Mouse (Mus musculus): ENCODE data around the gene Ccdc113. TPM values are rescaled to one million over a fixed set of nuclear protein-coding genes. Genes with fewer than 3 reads are reported as not detected.

The Ccdc113 gene
- polyA plus RNA-seq, 1 experiment from 2014 or later = 1.0 TPM

DNA sequence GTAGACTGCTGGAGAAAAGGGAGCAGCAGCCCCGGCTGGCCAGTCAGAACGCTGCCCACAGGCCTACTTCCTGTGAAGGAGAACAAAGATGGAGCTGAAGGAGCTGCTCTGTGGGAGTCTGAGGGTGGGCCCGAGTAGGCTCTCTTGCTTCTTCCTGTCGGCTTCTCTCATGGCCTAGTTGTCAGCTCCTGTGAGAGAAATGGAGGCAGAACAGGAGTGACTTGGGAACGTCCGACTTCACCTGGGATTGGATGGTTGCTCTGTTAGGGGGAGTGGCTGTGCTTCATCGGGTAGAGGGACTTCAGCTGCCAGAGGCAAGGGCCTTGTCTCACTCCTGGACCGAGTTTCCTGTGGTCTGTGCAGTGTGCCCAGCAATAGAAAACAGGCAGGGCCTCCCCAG lies 14.0 kb downstream of the Ccdc113 start:
- no peak overlapping the region for H3K4me3 ChIP-seq (ENCODE audit: low read length)
- H3K36me3 ChIP-seq (ENCODE audit: control insufficient read depth, insufficient read depth, low read length) = no peaks in the 10 kb centered on the region
- no peak overlapping the region for H3K9ac ChIP-seq (ENCODE audit: low read depth, low read length)
- no peaks in the 10 kb centered on the region for H3K4me1 ChIP-seq (ENCODE audit: control insufficient read depth, insufficient read depth, low read length)
- H3K4me2 ChIP-seq (replicated peaks; ENCODE audit: low read depth, low read length) = no peak overlapping the region
- no peak overlapping the region for H3K27ac ChIP-seq (ENCODE audit: low read depth, low read length)
- no peak for ATAC-seq (ENCODE audit: low FRiP score, low TSS enrichment)
- 66% methylated on average over 8 of the region's 8 CpGs for WGBS
- H3K27me3 ChIP-seq (ENCODE audit: control insufficient read depth, insufficient read depth, low read length) = no peaks in the 10 kb centered on the region
- H3K9me3 ChIP-seq (ENCODE audit: control insufficient read depth, low read length) = no peaks in the 10 kb centered on the region

DNA sequence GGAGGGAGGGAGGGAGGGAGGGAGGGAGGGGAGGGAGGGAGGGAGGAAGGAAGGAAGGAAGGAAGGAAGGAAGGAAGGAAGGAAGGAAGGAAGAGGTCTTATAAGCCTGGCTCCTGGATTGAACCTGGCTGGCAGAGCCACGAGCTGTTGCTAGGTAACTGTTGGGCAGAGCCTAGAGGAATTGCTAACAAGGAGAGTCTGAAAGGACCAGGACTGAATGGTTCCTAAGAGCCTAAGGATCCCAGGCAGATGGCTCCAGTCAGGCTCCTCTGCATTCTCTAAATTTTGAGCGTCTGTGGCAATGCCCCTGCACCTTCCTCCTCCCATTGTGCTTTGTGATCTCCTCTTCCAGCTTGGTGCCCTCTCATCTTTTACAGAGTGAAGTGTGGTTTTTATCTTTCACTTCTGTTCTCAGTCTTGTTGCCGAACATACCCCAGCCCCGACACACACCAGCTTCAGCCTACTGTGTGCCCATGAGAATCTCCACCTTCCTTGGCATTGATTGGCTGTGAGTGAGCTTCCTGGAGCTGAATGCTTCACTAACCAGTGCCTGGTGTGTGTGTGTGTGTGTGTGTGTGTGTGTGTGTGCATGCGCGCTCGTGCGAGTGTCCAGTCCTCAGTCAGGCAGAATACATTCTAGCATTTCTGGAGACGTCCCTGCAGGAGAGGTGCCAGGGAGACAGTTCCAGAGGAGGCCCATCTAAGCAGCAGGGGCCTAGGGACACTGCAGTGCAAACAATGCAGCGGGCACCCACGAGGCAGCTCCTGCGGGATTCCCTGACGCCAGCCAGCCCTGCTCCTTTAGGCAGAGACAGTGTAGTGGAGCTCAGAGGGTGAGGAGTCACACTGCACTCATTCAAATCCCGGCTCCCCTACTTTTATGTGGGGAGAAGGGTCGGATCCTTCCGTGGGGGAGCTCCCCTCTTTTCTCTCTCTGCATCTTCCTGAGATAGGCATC lies 16.3 kb downstream of the Ccdc113 start:
- no peak overlapping the region for H3K9ac ChIP-seq (ENCODE audit: low read depth, low read length)
- no peaks in the 10 kb centered on the region for H3K4me1 ChIP-seq (ENCODE audit: control insufficient read depth, insufficient read depth, low read length)
- H3K27me3 ChIP-seq (ENCODE audit: control insufficient read depth, insufficient read depth, low read length) = no peaks in the 10 kb centered on the region
- 0 out of 2 replicates have a peak, but pooled peaks have one; percentile 30 for ATAC-seq (ENCODE audit: low FRiP score, low TSS enrichment)
- 65% methylated on average over 16 of the region's 16 CpGs for WGBS
- H3K4me2 ChIP-seq (replicated peaks; ENCODE audit: low read depth, low read length) = no peak overlapping the region
- H3K9me3 ChIP-seq (ENCODE audit: control insufficient read depth, low read length) = no peaks in the 10 kb centered on the region
- no peak overlapping the region for H3K27ac ChIP-seq (ENCODE audit: low read depth, low read length)
- H3K4me3 ChIP-seq (ENCODE audit: low read length) = no peak overlapping the region
- H3K36me3 ChIP-seq (ENCODE audit: control insufficient read depth, insufficient read depth, low read length) = no peaks in the 10 kb centered on the region

DNA sequence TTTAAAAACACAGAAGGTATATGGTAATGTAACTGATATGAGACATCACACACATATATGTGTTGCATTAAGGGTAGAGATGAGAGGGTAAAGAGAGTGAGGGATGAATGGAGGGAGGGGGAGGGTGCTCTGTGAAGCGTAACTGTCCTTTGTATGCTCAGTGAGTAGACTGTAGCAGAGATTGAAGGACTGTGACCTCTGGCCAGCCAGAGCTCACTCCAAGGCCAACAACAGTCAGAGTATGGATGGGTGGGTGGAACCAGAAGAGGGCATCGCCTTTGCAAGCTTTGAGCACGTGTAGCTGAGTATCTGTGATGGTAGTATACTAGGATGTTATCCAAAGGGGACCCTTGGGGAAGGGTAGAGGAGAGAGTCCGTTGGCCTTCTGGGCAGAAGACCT lies 17.7 kb downstream of the Ccdc113 start:
- H3K9ac ChIP-seq (ENCODE audit: low read depth, low read length) = no peak overlapping the region
- no peak overlapping the region for H3K4me2 ChIP-seq (replicated peaks; ENCODE audit: low read depth, low read length)
- H3K27ac ChIP-seq (ENCODE audit: low read depth, low read length) = no peak overlapping the region
- H3K4me1 ChIP-seq (ENCODE audit: control insufficient read depth, insufficient read depth, low read length) = no peaks in the 10 kb centered on the region
- 62% methylated on average over 4 of the region's 4 CpGs for WGBS
- H3K9me3 ChIP-seq (ENCODE audit: control insufficient read depth, low read length) = no peaks in the 10 kb centered on the region
- no peaks in the 10 kb centered on the region for H3K27me3 ChIP-seq (ENCODE audit: control insufficient read depth, insufficient read depth, low read length)
- ATAC-seq (ENCODE audit: low FRiP score, low TSS enrichment) = peak; percentile 55; the same call in 1 of the 2 replicates
- H3K36me3 ChIP-seq (ENCODE audit: control insufficient read depth, insufficient read depth, low read length) = no peaks in the 10 kb centered on the region
- no peak overlapping the region for H3K4me3 ChIP-seq (ENCODE audit: low read length)

DNA sequence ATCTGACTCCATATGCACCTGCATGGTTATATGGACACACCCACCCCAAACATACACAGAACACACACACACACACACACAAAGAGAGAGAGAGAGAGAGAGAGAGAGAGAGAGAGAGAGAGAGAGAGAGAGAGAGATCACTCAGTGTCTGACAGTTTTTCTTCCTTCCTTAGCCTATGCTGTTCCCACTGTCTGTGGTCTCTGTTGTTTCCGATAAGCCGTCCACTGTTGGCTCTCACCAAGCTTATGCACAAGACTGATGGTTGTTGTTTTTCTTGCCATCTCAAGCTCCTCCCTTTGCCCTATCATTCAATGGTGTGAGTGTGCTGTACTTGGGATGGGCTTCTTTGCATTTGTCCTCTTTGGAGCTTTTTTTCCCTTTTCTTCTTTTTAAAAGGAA lies 22.1 kb downstream of the Ccdc113 start:
- Histone ChIP-seq H3K27ac (ENCODE audit: low read depth, low read length) (no peak overlapping the region), H3K4me1 (ENCODE audit: control insufficient read depth, insufficient read depth, low read length) (no peaks in the 10 kb centered on the region)

DNA sequence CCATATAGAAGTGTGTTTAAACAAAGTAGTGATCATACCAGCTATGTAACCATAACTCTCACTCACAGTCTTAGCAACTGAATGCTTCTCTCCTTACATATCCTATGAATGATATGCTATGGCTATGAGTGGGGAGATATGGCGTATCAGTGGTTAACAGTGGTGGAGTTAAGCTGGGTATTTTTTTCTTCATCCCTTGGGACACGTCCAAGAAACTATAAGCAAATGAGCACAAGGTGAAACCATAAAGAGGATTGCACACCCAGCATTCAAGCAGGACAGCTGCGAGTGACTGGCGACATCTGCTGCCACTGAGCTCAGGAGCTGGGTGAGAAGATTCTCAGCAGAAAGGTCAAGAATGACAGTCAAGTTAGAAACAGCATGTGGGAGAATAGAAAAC lies 32.3 kb downstream of the Ccdc113 start:
- Histone ChIP-seq H3K9ac (ENCODE audit: low read depth, low read length) (no peak overlapping the region), H3K4me1 (ENCODE audit: control insufficient read depth, insufficient read depth, low read length) (no peaks in the 10 kb centered on the region), H3K36me3 (ENCODE audit: control insufficient read depth, insufficient read depth, low read length) (no peaks in the 10 kb centered on the region), H3K9me3 (ENCODE audit: control insufficient read depth, low read length) (0 out of 2 replicates have a peak, but pooled peaks cover 2% of the 10 kb centered on the region), H3K4me2 (replicated peaks; ENCODE audit: low read depth, low read length) (no peak overlapping the region), H3K27ac (ENCODE audit: low read depth, low read length) (no peak overlapping the region), H3K4me3 (ENCODE audit: low read length) (no peak overlapping the region), H3K27me3 (ENCODE audit: control insufficient read depth, insufficient read depth, low read length) (no peaks in the 10 kb centered on the region)
- ATAC-seq (ENCODE audit: low FRiP score, low TSS enrichment) = no peak
- 75% methylated on average over 4 of the region's 4 CpGs for WGBS

More for the DNA sequence above, 22.1 kb downstream of the Ccdc113 start:
- Histone ChIP-seq H3K36me3 (ENCODE audit: control insufficient read depth, insufficient read depth, low read length) (no peaks in the 10 kb centered on the region), H3K27me3 (ENCODE audit: control insufficient read depth, insufficient read depth, low read length) (no peaks in the 10 kb centered on the region), H3K9ac (ENCODE audit: low read depth, low read length) (no peak overlapping the region), H3K4me2 (replicated peaks; ENCODE audit: low read depth, low read length) (no peak overlapping the region), H3K9me3 (ENCODE audit: control insufficient read depth, low read length) (no peaks in the 10 kb centered on the region), H3K4me3 (ENCODE audit: low read length) (no peak overlapping the region)
- 91% methylated on average over 2 of the region's 2 CpGs for WGBS
- ATAC-seq (ENCODE audit: low FRiP score, low TSS enrichment) = no peak

DNA sequence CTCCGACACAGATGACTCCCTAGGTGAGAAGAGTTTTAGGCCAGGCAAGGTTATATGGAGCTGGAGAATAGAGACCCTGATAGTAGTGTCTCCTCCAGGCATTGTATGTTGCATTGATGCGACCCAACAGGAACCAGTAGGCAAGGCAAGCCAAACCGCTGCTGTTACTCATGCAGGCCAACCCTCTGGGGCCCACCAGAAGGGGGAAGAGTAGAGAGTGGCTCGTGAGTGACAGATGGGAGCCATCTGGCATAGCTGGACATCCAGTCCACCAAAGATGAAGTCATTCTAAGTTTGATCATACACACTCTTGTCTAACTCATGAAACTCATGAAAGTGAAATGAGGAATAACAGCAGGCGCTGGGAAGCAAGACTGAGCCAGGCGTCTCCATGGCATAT lies 32.9 kb downstream of the Ccdc113 start:
- no peak overlapping the region for H3K27ac ChIP-seq (ENCODE audit: low read depth, low read length)
- H3K9me3 ChIP-seq (ENCODE audit: control insufficient read depth, low read length) = 0 out of 2 replicates have a peak, but pooled peaks cover 2% of the 10 kb centered on the region
- no peaks in the 10 kb centered on the region for H3K4me1 ChIP-seq (ENCODE audit: control insufficient read depth, insufficient read depth, low read length)
- no peak for ATAC-seq (ENCODE audit: low FRiP score, low TSS enrichment)
- H3K4me2 ChIP-seq (replicated peaks; ENCODE audit: low read depth, low read length) = no peak overlapping the region
- no peak overlapping the region for H3K4me3 ChIP-seq (ENCODE audit: low read length)
- no peaks in the 10 kb centered on the region for H3K36me3 ChIP-seq (ENCODE audit: control insufficient read depth, insufficient read depth, low read length)
- H3K9ac ChIP-seq (ENCODE audit: low read depth, low read length) = no peak overlapping the region
- WGBS = 84% methylated on average over 6 of the region's 6 CpGs
- H3K27me3 ChIP-seq (ENCODE audit: control insufficient read depth, insufficient read depth, low read length) = no peaks in the 10 kb centered on the region

DNA sequence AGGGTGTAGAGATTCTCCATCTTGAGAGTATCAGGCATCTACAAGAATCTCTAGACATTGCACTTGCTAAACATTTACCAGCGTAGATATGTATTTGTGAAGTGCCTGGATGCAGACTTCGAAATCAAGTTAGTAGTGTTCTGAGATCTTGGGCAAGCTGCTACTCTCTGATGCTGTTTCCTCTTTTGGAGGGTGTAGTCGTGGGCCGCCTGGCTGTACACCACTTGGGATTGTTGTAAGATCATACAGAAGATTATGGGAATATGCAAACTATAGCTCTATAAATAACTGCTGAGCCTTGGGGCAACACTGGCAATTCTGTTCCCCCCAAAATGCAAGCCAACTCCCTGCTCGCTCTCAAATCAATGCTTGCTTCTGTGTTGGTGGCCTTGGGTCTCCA lies 39.3 kb downstream of the Ccdc113 start:
- no peak for ATAC-seq (ENCODE audit: low FRiP score, low TSS enrichment)
- Histone ChIP-seq H3K4me2 (replicated peaks; ENCODE audit: low read depth, low read length) (no peak overlapping the region), H3K4me1 (ENCODE audit: control insufficient read depth, insufficient read depth, low read length) (no peaks in the 10 kb centered on the region), H3K9ac (ENCODE audit: low read depth, low read length) (no peak overlapping the region), H3K9me3 (ENCODE audit: control insufficient read depth, low read length) (0 out of 2 replicates have a peak, but pooled peaks cover 2% of the 10 kb centered on the region), H3K27ac (ENCODE audit: low read depth, low read length) (no peak overlapping the region), H3K36me3 (ENCODE audit: control insufficient read depth, insufficient read depth, low read length) (no peaks in the 10 kb centered on the region), H3K27me3 (ENCODE audit: control insufficient read depth, insufficient read depth, low read length) (no peaks in the 10 kb centered on the region), H3K4me3 (ENCODE audit: low read length) (no peak overlapping the region)
- WGBS = 92% methylated on average over 5 of the region's 5 CpGs

DNA sequence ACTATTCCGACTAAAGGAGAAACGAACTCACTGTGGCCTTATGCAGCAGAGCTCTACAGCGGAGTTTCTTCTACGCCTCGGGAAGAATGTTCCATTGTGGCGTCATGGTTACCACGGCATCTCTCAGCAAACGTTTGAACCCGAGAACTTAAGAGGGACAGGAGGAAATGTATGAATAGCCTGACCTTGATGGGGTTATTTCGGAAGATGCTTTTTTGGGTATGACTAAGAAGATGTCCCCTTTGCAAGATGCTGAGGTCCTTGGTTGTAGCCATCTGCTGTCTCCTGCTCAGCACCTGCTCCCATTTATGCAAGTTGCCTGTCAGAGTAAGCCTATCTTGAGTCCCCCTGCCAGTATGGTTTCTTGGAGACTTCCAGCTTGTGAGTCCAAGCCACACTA lies 42.4 kb downstream of the Ccdc113 start, which contains the start of gene Prss54:
Prss54 (minus strand) TSS at position 101 of the 400 bp plus-strand sequence.
- H3K9me3 ChIP-seq (ENCODE audit: control insufficient read depth, low read length) = no peaks in the 10 kb centered on the region
- no peak for ATAC-seq (ENCODE audit: low FRiP score, low TSS enrichment)
- no peaks in the 10 kb centered on the region for H3K36me3 ChIP-seq (ENCODE audit: control insufficient read depth, insufficient read depth, low read length)
- no peaks in the 10 kb centered on the region for H3K4me1 ChIP-seq (ENCODE audit: control insufficient read depth, insufficient read depth, low read length)
- no peak within 1 kb of the TSS for H3K27ac ChIP-seq (ENCODE audit: low read depth, low read length)
- H3K27me3 ChIP-seq (ENCODE audit: control insufficient read depth, insufficient read depth, low read length) = no peaks in the 10 kb centered on the region
- no peak within 1 kb of the TSS for H3K9ac ChIP-seq (ENCODE audit: low read depth, low read length)
- no peak within 1 kb of the TSS for H3K4me2 ChIP-seq (replicated peaks; ENCODE audit: low read depth, low read length)
- no peak within 1 kb of the TSS for H3K4me3 ChIP-seq (ENCODE audit: low read length)
- WGBS = 91% methylated on average over 10 of the region's 10 CpGs

DNA sequence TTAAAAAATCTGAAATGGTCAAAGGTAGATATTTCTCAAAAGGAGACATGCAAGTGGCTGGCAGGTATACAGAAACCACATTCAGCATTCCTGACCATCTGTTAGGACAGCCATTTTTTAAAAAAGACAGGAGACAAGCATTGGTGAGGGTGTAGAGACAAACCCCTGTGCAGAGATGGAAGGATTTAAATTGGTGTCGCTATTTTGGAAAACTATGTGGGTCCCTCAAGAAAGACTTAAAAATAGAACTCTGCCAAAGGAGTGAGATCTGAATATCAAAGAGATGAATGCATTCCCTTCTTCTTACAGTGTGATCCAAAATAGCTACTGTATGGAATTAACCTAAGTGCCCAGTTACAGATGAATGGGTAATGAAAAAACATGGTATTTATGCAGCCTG lies 53.5 kb downstream of the Ccdc113 start:
- no peaks in the 10 kb centered on the region for H3K27me3 ChIP-seq (ENCODE audit: control insufficient read depth, insufficient read depth, low read length)

More for the DNA sequence above, 53.5 kb downstream of the Ccdc113 start:
- Histone ChIP-seq H3K36me3 (ENCODE audit: control insufficient read depth, insufficient read depth, low read length) (no peaks in the 10 kb centered on the region), H3K4me2 (replicated peaks; ENCODE audit: low read depth, low read length) (no peak overlapping the region), H3K4me3 (ENCODE audit: low read length) (no peak overlapping the region), H3K27ac (ENCODE audit: low read depth, low read length) (no peak overlapping the region), H3K9me3 (ENCODE audit: control insufficient read depth, low read length) (no peaks in the 10 kb centered on the region), H3K4me1 (ENCODE audit: control insufficient read depth, insufficient read depth, low read length) (no peaks in the 10 kb centered on the region), H3K9ac (ENCODE audit: low read depth, low read length) (no peak overlapping the region)
- WGBS = 85% methylated on average over 1 of the region's 1 CpGs
- no peak for ATAC-seq (ENCODE audit: low FRiP score, low TSS enrichment)

Measured in kidney, embryonic 14.5 days (tissue).